Mouse (Mus musculus) intestine, embryonic 15.5 days (tissue): Measurements from ENCODE around the gene Dhrs3. TPM values are rescaled to one million over a fixed set of nuclear protein-coding genes. Genes with fewer than 3 reads are reported as not detected.
A peak's percentile ranks its signal among the peaks of the same experiment; 100 is the strongest.

Experiments
- ATAC-seq: fragments of 200-750 bp; cut with Nextera tagmentation; 2 replicates; pipeline ENCODE4 v1.8.0; 2017; ENCODE audit warnings: moderate TSS enrichment, moderate library complexity
- H3K27ac ChIP-seq: fragments of 300-500 bp; sonication (generic); 2 replicates; pipeline ENCODE4 v1.5.1; 2015; ENCODE audit warnings: mild to moderate bottlenecking, inconsistent platforms
- H3K27me3 ChIP-seq: fragments of 300-500 bp; sonication (generic); replicated peaks from 2 replicates; pipeline ENCODE4 v1.6.1; 2015; ENCODE audit warnings: inconsistent platforms
- H3K36me3 ChIP-seq: fragments of 300-500 bp; sonication (generic); 2 replicates; pipeline ENCODE4 v1.6.1; 2015; ENCODE audit warnings: inconsistent platforms
- H3K4me1 ChIP-seq: fragments of 300-500 bp; sonication (generic); replicated peaks from 2 replicates; pipeline ENCODE4 v1.6.1; 2015; ENCODE audit warnings: inconsistent platforms
- H3K4me2 ChIP-seq: fragments of 300-500 bp; sonication (generic); replicated peaks from 2 replicates; pipeline ENCODE4 v1.6.1; 2015; ENCODE audit warnings: mild to moderate bottlenecking, inconsistent platforms
- H3K4me3 ChIP-seq: fragments of 300-500 bp; sonication (generic); replicated peaks from 2 replicates; pipeline ENCODE4 v1.5.1; 2015; ENCODE audit warnings: inconsistent platforms
- H3K9ac ChIP-seq: fragments of 300-500 bp; sonication (generic); 2 replicates; pipeline ENCODE4 v1.6.1; 2015; ENCODE audit warnings: inconsistent platforms
- H3K9me3 ChIP-seq: fragments of 300-500 bp; sonication (generic); 2 replicates; pipeline ENCODE4 v1.6.1; 2016; ENCODE audit warnings: inconsistent platforms
- WGBS: fragments of 180-500 bp; shearing (Covaris S2); methylation state at CpG from one replicate; pipeline ENCODE4 v1.1.7; 2015; 5-methylcytosine and 5-hydroxymethylcytosine counted together
- polyA plus RNA-seq: library from polyadenylated mRNA; unstranded; fragments of >200 nt; fragmentation: Nextera tagmentation; extraction: Ambion mirVana; gene quantifications from 2 replicates; pipeline ENCODE4 v1.2.1, GENCODE M21; 2015

Gene Dhrs3
- polyA plus RNA-seq: 109 and 115 TPM in 2 replicates

DNA sequence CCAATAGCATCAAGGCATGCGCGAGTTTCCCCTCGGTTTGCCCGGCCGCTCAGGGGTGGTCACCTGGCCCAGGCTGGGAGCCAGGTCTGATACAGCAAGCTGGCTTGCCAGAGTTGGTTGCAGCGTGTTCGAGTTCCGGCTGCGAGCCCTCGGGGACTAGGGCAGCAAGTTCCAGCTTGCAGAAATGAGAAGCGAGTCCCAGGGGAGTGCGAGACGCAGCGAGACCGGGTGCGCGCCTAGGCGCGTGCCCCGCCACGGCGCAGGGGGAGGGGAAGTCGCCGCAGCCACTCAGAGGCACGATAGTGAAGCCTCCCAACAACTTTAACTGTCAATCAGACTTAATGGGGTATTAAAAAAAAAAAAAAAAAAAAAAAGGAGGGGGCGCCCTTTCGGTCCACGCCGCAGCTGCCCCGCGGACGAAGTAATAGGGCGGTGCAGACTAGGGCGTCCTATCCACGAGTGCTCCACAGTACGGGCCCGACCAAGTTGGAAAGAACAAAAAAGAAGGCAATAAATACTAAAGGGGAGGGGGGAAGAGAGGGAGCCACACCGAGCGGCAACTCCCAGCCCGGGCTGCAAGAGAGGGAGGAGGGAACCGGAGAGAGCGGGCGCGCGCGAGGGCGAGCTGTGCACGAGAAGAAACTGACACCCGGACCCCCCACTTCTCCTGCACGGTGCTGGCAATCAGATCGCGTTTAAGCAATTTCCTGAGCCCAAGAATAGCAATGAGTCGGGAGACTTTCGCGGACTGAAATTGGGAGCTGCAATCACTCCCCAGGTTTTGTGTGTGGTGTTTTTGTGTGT lies at the start of gene Dhrs3:
Gene Dhrs3, plus strand, starts transcription at position 695 of the 804 bp plus-strand sequence.
- peaks cover 41% of the 10 kb centered on the region for H3K4me1 ChIP-seq
- H3K4me3 ChIP-seq: peak within 1 kb of the TSS; percentile 71
- H3K9me3 ChIP-seq: no peaks in the 10 kb centered on the region
- peak within 1 kb of the TSS; percentile 92 for H3K27ac ChIP-seq
- H3K27me3 ChIP-seq: no peaks in the 10 kb centered on the region
- under 1% methylated on average over 54 of the region's 55 CpGs for WGBS
- peak within 1 kb of the TSS; percentile 87 for H3K4me2 ChIP-seq
- ATAC-seq: peak; percentile 77
- no peaks in the 10 kb centered on the region for H3K36me3 ChIP-seq
- peak within 1 kb of the TSS; percentile 76 for H3K9ac ChIP-seq

- no peaks in the 10 kb centered on the region for H3K36me3 ChIP-seq
- no peak overlapping the region for H3K4me3 ChIP-seq
- no peak overlapping the region for H3K9ac ChIP-seq
- H3K27me3 ChIP-seq: no peaks in the 10 kb centered on the region
- H3K27ac ChIP-seq: no peak overlapping the region
- ATAC-seq: no peak
- no peak overlapping the region for H3K4me2 ChIP-seq
- 90% methylated on average over 3 of the region's 3 CpGs for WGBS
- H3K9me3 ChIP-seq: no peaks in the 10 kb centered on the region
- no peaks in the 10 kb centered on the region for H3K4me1 ChIP-seq
Observed at GRCm38 (mm10) chr4:144861756-144862505, 30.7 kb upstream of the Dhrs3 start.

DNA sequence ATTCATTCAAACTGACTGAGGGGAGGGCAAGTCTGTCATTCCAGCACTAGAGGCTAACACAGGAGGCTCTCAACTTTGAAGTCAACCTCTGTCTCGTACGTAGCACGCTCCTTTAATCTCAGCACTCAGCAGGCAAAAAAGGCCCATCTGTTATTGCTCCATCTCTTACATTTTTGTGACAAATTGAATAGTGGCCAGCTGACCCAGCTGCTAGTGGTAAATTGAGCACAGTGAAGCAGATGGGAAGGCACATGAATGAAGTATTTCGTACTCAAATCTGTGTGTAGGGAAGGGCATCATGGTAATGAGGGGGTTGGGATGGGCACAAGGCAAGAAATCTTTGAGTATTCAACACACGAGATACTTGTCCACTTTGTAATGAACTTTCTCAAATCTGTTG lies 24.7 kb upstream of the Dhrs3 start:
- Histone ChIP-seq H3K4me2 (no peak overlapping the region), H3K9me3 (no peaks in the 10 kb centered on the region), H3K9ac (no peak overlapping the region), H3K4me1 (no peaks in the 10 kb centered on the region), H3K4me3 (no peak overlapping the region), H3K27ac (no peak overlapping the region), H3K36me3 (no peaks in the 10 kb centered on the region), H3K27me3 (no peaks in the 10 kb centered on the region)
- no peak for ATAC-seq
- 75% methylated on average over 5 of the region's 5 CpGs for WGBS

DNA sequence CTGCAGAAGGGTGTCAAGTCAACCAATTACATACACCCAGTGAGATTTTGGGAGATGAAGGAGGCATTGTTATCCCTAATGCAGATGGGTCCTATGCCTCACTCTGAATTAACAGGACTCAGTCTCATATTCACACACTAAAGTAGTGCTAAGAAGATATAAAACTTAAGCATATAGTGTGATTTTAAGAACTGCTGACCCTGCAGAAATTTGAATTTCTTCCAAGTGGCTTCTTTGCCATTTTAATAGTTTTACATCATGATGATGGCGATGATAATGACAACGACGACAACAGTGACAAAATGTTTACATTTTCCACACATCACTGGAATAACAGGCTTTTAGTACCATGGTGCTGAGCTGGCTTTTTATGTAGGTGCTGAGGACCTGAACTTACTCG lies 24.0 kb upstream of the Dhrs3 start:
- H3K4me1 ChIP-seq: no peaks in the 10 kb centered on the region
- no peaks in the 10 kb centered on the region for H3K9me3 ChIP-seq
- H3K27ac ChIP-seq: no peak overlapping the region
- no peaks in the 10 kb centered on the region for H3K36me3 ChIP-seq
- H3K9ac ChIP-seq: no peak overlapping the region
- WGBS: 68% methylated on average over 4 of the region's 4 CpGs
- no peak overlapping the region for H3K4me2 ChIP-seq
- no peak overlapping the region for H3K4me3 ChIP-seq
- H3K27me3 ChIP-seq: no peaks in the 10 kb centered on the region
- no peak for ATAC-seq

DNA sequence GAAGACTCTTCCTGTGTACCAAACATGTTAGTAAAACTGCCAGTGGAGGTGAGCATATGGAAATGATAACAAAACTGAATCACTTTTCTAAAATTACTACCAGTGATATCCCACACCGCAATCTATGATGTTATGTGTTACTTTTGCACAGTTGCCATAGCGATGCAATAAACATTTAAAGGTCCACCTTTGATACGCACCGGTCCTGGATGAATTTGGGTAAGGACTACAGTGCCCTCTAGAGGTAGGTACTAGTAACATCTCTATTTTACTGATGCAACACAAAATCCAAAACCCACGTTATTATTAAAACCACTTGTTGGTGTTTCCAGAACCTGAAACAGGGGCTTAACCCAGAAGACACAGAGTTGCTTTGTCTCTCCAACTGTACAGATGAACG lies 19.7 kb upstream of the Dhrs3 start:
- ATAC-seq: no peak
- H3K27ac ChIP-seq: no peak overlapping the region
- 34% methylated on average over 6 of the region's 6 CpGs for WGBS
- no peak overlapping the region for H3K9ac ChIP-seq
- no peaks in the 10 kb centered on the region for H3K27me3 ChIP-seq
- no peak overlapping the region for H3K4me2 ChIP-seq
- no peaks in the 10 kb centered on the region for H3K36me3 ChIP-seq
- no peaks in the 10 kb centered on the region for H3K9me3 ChIP-seq
- no peak overlapping the region for H3K4me3 ChIP-seq
- H3K4me1 ChIP-seq: no peaks in the 10 kb centered on the region

- Histone ChIP-seq H3K4me2 (no peak overlapping the region), H3K9ac (no peak overlapping the region), H3K4me3 (no peak overlapping the region), H3K27ac (no peak overlapping the region), H3K27me3 (no peaks in the 10 kb centered on the region), H3K9me3 (no peaks in the 10 kb centered on the region), H3K36me3 (no peaks in the 10 kb centered on the region), H3K4me1 (no peaks in the 10 kb centered on the region)
- 64% methylated on average over 2 of the region's 2 CpGs for WGBS
- ATAC-seq: no peak
Observed at GRCm38 (mm10) chr4:144875576-144876093, 17.0 kb upstream of the Dhrs3 start.

- H3K4me3 ChIP-seq: no peak overlapping the region
- no peak overlapping the region for H3K9ac ChIP-seq
- no peak overlapping the region for H3K27ac ChIP-seq
- ATAC-seq: no peak
- 60% methylated on average over 1 of the region's 1 CpGs for WGBS
- H3K9me3 ChIP-seq: no peaks in the 10 kb centered on the region
- no peaks in the 10 kb centered on the region for H3K27me3 ChIP-seq
- H3K36me3 ChIP-seq: no peaks in the 10 kb centered on the region
- H3K4me2 ChIP-seq: no peak overlapping the region
- H3K4me1 ChIP-seq: 0 out of 2 replicates have a peak, but pooled peaks cover 2% of the 10 kb centered on the region
Observed at GRCm38 (mm10) chr4:144879549-144879948, 13.1 kb upstream of the Dhrs3 start.

- no peak for ATAC-seq
- no peak overlapping the region for H3K27ac ChIP-seq
Observed at GRCm38 (mm10) chr4:144881376-144881775, 11.3 kb upstream of the Dhrs3 start.

GRCm38 (mm10) chr4:144882881-144883331 lies 9.7 kb upstream of the Dhrs3 start:
- H3K27ac ChIP-seq: no peak overlapping the region
- H3K4me1 ChIP-seq: 0 out of 2 replicates have a peak, but pooled peaks cover 2% of the 10 kb centered on the region
- H3K4me3 ChIP-seq: no peak overlapping the region
- no peak overlapping the region for H3K4me2 ChIP-seq
- no peaks in the 10 kb centered on the region for H3K36me3 ChIP-seq
- 46% methylated on average over 8 of the region's 8 CpGs for WGBS
- no peaks in the 10 kb centered on the region for H3K27me3 ChIP-seq
- no peak overlapping the region for H3K9ac ChIP-seq
- 0 out of 2 replicates have a peak, but pooled peaks have one; percentile 37 for ATAC-seq
- H3K9me3 ChIP-seq: no peaks in the 10 kb centered on the region

More at GRCm38 (mm10) chr4:144881376-144881775, 11.3 kb upstream of the Dhrs3 start:
- Histone ChIP-seq H3K4me3 (no peak overlapping the region), H3K4me1 (0 out of 2 replicates have a peak, but pooled peaks cover 2% of the 10 kb centered on the region), H3K27me3 (no peaks in the 10 kb centered on the region), H3K9ac (no peak overlapping the region), H3K36me3 (no peaks in the 10 kb centered on the region), H3K4me2 (no peak overlapping the region), H3K9me3 (no peaks in the 10 kb centered on the region)
- WGBS: 81% methylated on average over 2 of the region's 2 CpGs

DNA sequence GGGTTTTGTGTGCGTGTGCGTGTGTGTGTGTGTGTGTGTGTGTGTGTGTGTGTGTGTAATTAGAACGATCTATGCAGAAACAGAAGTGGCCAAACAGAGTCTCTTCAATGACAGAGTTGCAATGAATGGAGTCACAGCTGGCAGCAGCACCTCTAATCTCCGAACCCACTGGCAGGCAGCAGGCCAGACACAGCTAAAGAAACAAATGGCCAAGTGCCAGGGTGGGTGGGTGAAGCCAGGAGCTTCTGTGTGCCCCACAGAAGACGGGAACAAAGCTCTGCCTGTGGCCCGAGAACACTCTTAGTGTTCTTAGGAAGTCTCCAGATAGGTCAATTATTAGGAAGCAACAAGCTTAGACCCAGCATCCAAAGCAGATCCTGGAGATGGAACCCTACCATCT lies 6.2 kb upstream of the Dhrs3 start:
- H3K27ac ChIP-seq: no peak overlapping the region
- H3K4me3 ChIP-seq: no peak overlapping the region
- H3K4me2 ChIP-seq: no peak overlapping the region
- peaks cover 10% of the 10 kb centered on the region for H3K4me1 ChIP-seq
- 66% methylated on average over 6 of the region's 6 CpGs for WGBS
- no peak overlapping the region for H3K9ac ChIP-seq
- H3K9me3 ChIP-seq: no peaks in the 10 kb centered on the region
- no peaks in the 10 kb centered on the region for H3K27me3 ChIP-seq
- H3K36me3 ChIP-seq: no peaks in the 10 kb centered on the region
- ATAC-seq: no peak

GRCm38 (mm10) chr4:144888750-144889149 lies 3.9 kb upstream of the Dhrs3 start:
- ATAC-seq: no peak
- Histone ChIP-seq H3K27ac (no peak overlapping the region), H3K4me1 (peaks cover 15% of the 10 kb centered on the region), H3K9ac (no peak overlapping the region), H3K27me3 (no peaks in the 10 kb centered on the region), H3K9me3 (no peaks in the 10 kb centered on the region), H3K36me3 (no peaks in the 10 kb centered on the region), H3K4me3 (no peak overlapping the region), H3K4me2 (no peak overlapping the region)
- WGBS: 77% methylated on average over 4 of the region's 4 CpGs

DNA sequence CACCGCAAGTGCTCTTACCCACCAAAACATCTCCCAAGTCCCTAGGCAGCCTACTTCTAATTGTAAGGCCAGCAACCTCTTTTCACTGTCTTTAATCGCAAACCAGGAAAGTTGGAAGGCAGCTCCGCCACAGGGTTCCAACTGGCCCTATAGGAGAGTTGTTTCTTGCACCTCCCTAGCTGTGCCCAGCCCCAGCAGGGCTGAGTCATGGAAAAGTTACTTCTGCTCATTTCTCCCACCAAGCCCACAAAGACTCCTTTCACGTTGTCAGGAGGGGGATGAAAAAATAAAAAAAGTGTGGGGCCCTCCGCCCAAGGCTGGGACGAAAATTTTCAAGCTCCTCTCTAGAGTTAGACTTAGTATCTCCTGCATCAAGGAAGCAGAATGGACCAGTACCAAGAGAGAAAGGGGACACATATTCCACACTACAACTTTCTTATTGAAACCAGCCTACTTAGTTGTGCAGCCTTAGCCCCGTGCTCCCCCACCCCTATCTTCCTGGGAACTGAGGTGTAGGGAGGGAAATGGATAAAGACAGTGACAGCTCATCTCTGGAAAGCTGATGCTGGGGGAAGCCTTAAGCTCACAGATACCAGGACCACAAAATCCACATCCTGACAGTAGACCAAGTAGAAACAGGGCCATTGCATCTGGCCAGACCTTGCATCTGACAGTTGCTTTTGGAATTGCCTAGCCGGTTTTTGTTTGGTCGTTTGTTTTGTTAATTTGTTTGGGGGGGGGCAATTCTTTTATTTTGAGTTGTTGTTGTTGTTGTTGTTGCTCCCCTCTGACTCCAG lies 2.9 kb upstream of the Dhrs3 start:
- Histone ChIP-seq H3K4me1 (peaks cover 20% of the 10 kb centered on the region), H3K9ac (no peak overlapping the region), H3K4me2 (no peak overlapping the region), H3K9me3 (no peaks in the 10 kb centered on the region), H3K36me3 (no peaks in the 10 kb centered on the region), H3K4me3 (no peak overlapping the region), H3K27me3 (no peaks in the 10 kb centered on the region), H3K27ac (no peak overlapping the region)
- no peak for ATAC-seq
- 86% methylated on average over 9 of the region's 9 CpGs for WGBS
